Mouse (Mus musculus) midbrain, embryonic 10.5 days (tissue): ENCODE data around the gene Dct. TPM values are rescaled to one million over a fixed set of nuclear protein-coding genes. Genes with fewer than 3 reads are reported as not detected.
A peak's percentile ranks its signal among the peaks of the same experiment; 100 is the strongest.

ENCODE experiments used
- DNase-seq: peaks from one replicate; pipeline ENCODE4 v3.0.0-alpha.2; 2017; ENCODE audit warnings: low spot score
- H3K27ac ChIP-seq: fragments of 300-500 bp; sonication (generic); replicated peaks from 2 replicates; pipeline ENCODE4 v1.5.1; 2016; ENCODE audit warnings: mild to moderate bottlenecking
- H3K27me3 ChIP-seq: fragments of 300-500 bp; sonication (generic); 2 replicates; pipeline ENCODE4 v1.6.1; 2016; ENCODE audit warnings: low read depth, mild to moderate bottlenecking; ENCODE audit not compliant: poor library complexity, severe bottlenecking
- H3K36me3 ChIP-seq: fragments of 300-500 bp; sonication (generic); 2 replicates; pipeline ENCODE4 v1.6.1; 2016; ENCODE audit warnings: mild to moderate bottlenecking, moderate library complexity
- H3K4me1 ChIP-seq: fragments of 300-500 bp; sonication (generic); 2 replicates; pipeline ENCODE4 v1.6.1; 2016
- H3K4me3 ChIP-seq: fragments of 300-500 bp; sonication (generic); 2 replicates; pipeline ENCODE4 v1.5.1; 2016; ENCODE audit warnings: mild to moderate bottlenecking, moderate library complexity
- H3K9me3 ChIP-seq: fragments of 300-500 bp; sonication (generic); replicated peaks from 2 replicates; pipeline ENCODE4 v1.6.1; 2016; ENCODE audit warnings: mild to moderate bottlenecking
- WGBS: fragments of 180-500 bp; shearing (Covaris S2); methylation state at CpG from one replicate; pipeline ENCODE4 v1.1.7; 2016; 5-methylcytosine and 5-hydroxymethylcytosine counted together
- polyA plus RNA-seq: library from polyadenylated mRNA; unstranded; fragments of >200 nt; fragmentation: Nextera tagmentation; extraction: Ambion mirVana; gene quantifications from 2 replicates; pipeline ENCODE4 v1.2.1, GENCODE M21; 2016

The Dct gene
- polyA plus RNA-seq, 1 experiment from 2014 or later: 3.5 TPM

GRCm38 (mm10) chr14:118061766-118062432 is 9.9 kb upstream of the Dct start:
- Histone ChIP-seq H3K36me3 (no peaks in the 10 kb centered on the region), H3K4me3 (no peak overlapping the region), H3K9me3 (no peaks in the 10 kb centered on the region), H3K27ac (no peak overlapping the region), H3K4me1 (peaks cover 8% of the 10 kb centered on the region), H3K27me3 (peaks cover 28% of the 10 kb centered on the region)
- DNase-seq: no peak
- WGBS: 79% methylated on average over 7 of the region's 7 CpGs

- DNase-seq: no peak
- WGBS: 88% methylated on average over 4 of the region's 4 CpGs
- Histone ChIP-seq H3K27ac (no peak overlapping the region), H3K4me1 (peaks cover 8% of the 10 kb centered on the region), H3K9me3 (no peaks in the 10 kb centered on the region), H3K36me3 (no peaks in the 10 kb centered on the region), H3K4me3 (no peak overlapping the region), H3K27me3 (peaks cover 62% of the 10 kb centered on the region)
These were observed 6.5 kb upstream of the Dct start for GRCm38 (mm10) chr14:118058581-118058886.

GRCm38 (mm10) chr14:118057696-118058580 is 5.9 kb upstream of the Dct start:
- WGBS: 91% methylated on average over 25 of the region's 25 CpGs
- H3K4me1 ChIP-seq: peaks cover 11% of the 10 kb centered on the region
- no peak for DNase-seq
- H3K27me3 ChIP-seq: peaks cover 68% of the 10 kb centered on the region
- H3K27ac ChIP-seq: no peak overlapping the region
- no peaks in the 10 kb centered on the region for H3K9me3 ChIP-seq
- H3K4me3 ChIP-seq: no peak overlapping the region
- no peaks in the 10 kb centered on the region for H3K36me3 ChIP-seq

- Histone ChIP-seq H3K27ac (no peak overlapping the region), H3K36me3 (no peaks in the 10 kb centered on the region), H3K9me3 (no peaks in the 10 kb centered on the region), H3K27me3 (peaks cover 92% of the 10 kb centered on the region), H3K4me3 (no peak overlapping the region), H3K4me1 (peaks cover 25% of the 10 kb centered on the region)
- 81% methylated on average over 11 of the region's 11 CpGs for WGBS
- DNase-seq: no peak
These were observed 726 bp upstream of the Dct start for GRCm38 (mm10) chr14:118052770-118053169.

- Histone ChIP-seq H3K4me3 (no peak overlapping the region), H3K27me3 (peaks cover 91% of the 10 kb centered on the region), H3K27ac (peak overlapping the region; percentile 49; the same call in 1 of the 2 replicates), H3K36me3 (no peaks in the 10 kb centered on the region), H3K9me3 (no peaks in the 10 kb centered on the region), H3K4me1 (peaks cover 25% of the 10 kb centered on the region)
- no peak for DNase-seq
- 85% methylated on average over 11 of the region's 11 CpGs for WGBS
These were observed 648 bp downstream of the Dct start for GRCm38 (mm10) chr14:118051396-118051795.

GRCm38 (mm10) chr14:118050990-118051389 is 1.1 kb downstream of the Dct start:
- H3K4me3 ChIP-seq: no peak overlapping the region
- 93% methylated on average over 12 of the region's 12 CpGs for WGBS
- peaks cover 25% of the 10 kb centered on the region for H3K4me1 ChIP-seq
- H3K27me3 ChIP-seq: peaks cover 91% of the 10 kb centered on the region
- H3K36me3 ChIP-seq: no peaks in the 10 kb centered on the region
- DNase-seq: no peak
- no peak overlapping the region for H3K27ac ChIP-seq
- no peaks in the 10 kb centered on the region for H3K9me3 ChIP-seq

GRCm38 (mm10) chr14:118050431-118050830 is 1.6 kb downstream of the Dct start:
- Histone ChIP-seq H3K4me3 (no peak overlapping the region), H3K9me3 (no peaks in the 10 kb centered on the region), H3K36me3 (no peaks in the 10 kb centered on the region), H3K4me1 (peaks cover 25% of the 10 kb centered on the region), H3K27ac (no peak overlapping the region), H3K27me3 (peaks cover 91% of the 10 kb centered on the region)
- no peak for DNase-seq
- WGBS: 85% methylated on average over 10 of the region's 10 CpGs

GRCm38 (mm10) chr14:118049648-118050238 is 2.3 kb downstream of the Dct start:
- Histone ChIP-seq H3K36me3 (no peaks in the 10 kb centered on the region), H3K27ac (no peak overlapping the region), H3K9me3 (no peaks in the 10 kb centered on the region), H3K4me1 (peaks cover 25% of the 10 kb centered on the region), H3K27me3 (peaks cover 89% of the 10 kb centered on the region), H3K4me3 (no peak overlapping the region)
- DNase-seq: no peak
- WGBS: 76% methylated on average over 12 of the region's 12 CpGs

GRCm38 (mm10) chr14:118042963-118043362 is 9.1 kb downstream of the Dct start:
- Histone ChIP-seq H3K36me3 (no peaks in the 10 kb centered on the region), H3K27ac (no peak overlapping the region), H3K9me3 (no peaks in the 10 kb centered on the region), H3K4me1 (peaks cover 23% of the 10 kb centered on the region), H3K27me3 (peaks cover 63% of the 10 kb centered on the region), H3K4me3 (0 out of 2 replicates have a peak overlapping the region, but pooled peaks have one; percentile 11)
- peak; percentile 27 for DNase-seq
- WGBS: 78% methylated on average over 17 of the region's 17 CpGs

- peak; percentile 57 for DNase-seq
- Histone ChIP-seq H3K27ac (no peak overlapping the region), H3K36me3 (no peaks in the 10 kb centered on the region), H3K9me3 (no peaks in the 10 kb centered on the region), H3K4me3 (no peak overlapping the region), H3K4me1 (peaks cover 23% of the 10 kb centered on the region), H3K27me3 (peaks cover 56% of the 10 kb centered on the region)
- WGBS: 61% methylated on average over 18 of the region's 18 CpGs
These were observed 9.8 kb downstream of the Dct start for GRCm38 (mm10) chr14:118042066-118042762.

GRCm38 (mm10) chr14:118040550-118041250 is 11.3 kb downstream of the Dct start:
- Histone ChIP-seq H3K27ac (no peak overlapping the region), H3K9me3 (no peaks in the 10 kb centered on the region), H3K27me3 (peaks cover 42% of the 10 kb centered on the region), H3K36me3 (no peaks in the 10 kb centered on the region), H3K4me1 (peaks cover 23% of the 10 kb centered on the region), H3K4me3 (no peak overlapping the region)
- WGBS: 90% methylated on average over 7 of the region's 7 CpGs
- no peak for DNase-seq

- WGBS: 79% methylated on average over 3 of the region's 3 CpGs
- Histone ChIP-seq H3K9me3 (no peaks in the 10 kb centered on the region), H3K4me1 (peaks cover 23% of the 10 kb centered on the region), H3K4me3 (no peak overlapping the region), H3K27me3 (peaks cover 27% of the 10 kb centered on the region), H3K36me3 (no peaks in the 10 kb centered on the region), H3K27ac (no peak overlapping the region)
- DNase-seq: no peak
These were observed 13.0 kb downstream of the Dct start for GRCm38 (mm10) chr14:118039074-118039473.
